Mouse (Mus musculus): ENCODE measurements around the gene Rxfp3. TPM values are rescaled to one million over a fixed set of nuclear protein-coding genes. Genes with fewer than 3 reads are reported as not detected.
A peak's percentile ranks its signal among the peaks of the same experiment; 100 is the strongest.

Rxfp3 gene
- polyA plus RNA-seq (2015; fragmentation: Nextera tagmentation; extraction: Ambion mirVana), result 0.05 TPM in 1 of 2 replicates, not detected in the other

- H3K36me3 ChIP-seq (ENCODE audit: insufficient read depth, low read length), result no peaks in the 10 kb centered on the region
- 4% methylated on average over 16 of the region's 16 CpGs for WGBS
- H3K4me2 ChIP-seq (replicated peaks; ENCODE audit: low read depth, low read length), result peak within 1 kb of the TSS; percentile 49
- H3K4me3 ChIP-seq (ENCODE audit: low read depth, low read length), result peak within 1 kb of the TSS; percentile 38
- DNase-seq (ENCODE audit: low spot score), result no peak
- ATAC-seq, result no peak
- no peak within 1 kb of the TSS for H3K9ac ChIP-seq (replicated peaks; ENCODE audit: low read depth)
- H3K27me3 ChIP-seq (replicated peaks; ENCODE audit: insufficient read depth, low read length), result peaks cover 40% of the 10 kb centered on the region
- TF ChIP-seq CTCF (IDR thresholded peaks at IDR 0.05) (no peak), EP300 (IDR thresholded peaks at IDR 0.05) (no peak)
- H3K4me1 ChIP-seq (ENCODE audit: insufficient read depth, low read depth, low read length), result no peaks in the 10 kb centered on the region
- H3K9me3 ChIP-seq (ENCODE audit: low read length), result no peaks in the 10 kb centered on the region
- no peak within 1 kb of the TSS for H3K27ac ChIP-seq (ENCODE audit: low read length)
Measured at GRCm38 (mm10) chr15:11037711-11038110, at the start of gene Rxfp3. Rxfp3 (minus strand) TSS chr15:11037991.

GRCm38 (mm10) chr15:11084993-11085365, 47.2 kb upstream of the Rxfp3 start:
- ATAC-seq, result peak; percentile 46
- 43% methylated on average over 1 of the region's 1 CpGs for WGBS

GRCm38 (mm10) chr15:11084241-11084992, 46.6 kb upstream of the Rxfp3 start:
- 23% methylated on average over 9 of the region's 9 CpGs for WGBS
- Histone ChIP-seq H3K36me3 (ENCODE audit: insufficient read depth, low read length) (no peaks in the 10 kb centered on the region), H3K9ac (replicated peaks; ENCODE audit: low read depth) (no peak overlapping the region), H3K4me1 (ENCODE audit: insufficient read depth, low read depth, low read length) (no peaks in the 10 kb centered on the region), H3K27me3 (replicated peaks; ENCODE audit: insufficient read depth, low read length) (no peaks in the 10 kb centered on the region), H3K4me3 (ENCODE audit: low read depth, low read length) (no peak overlapping the region), H3K9me3 (ENCODE audit: low read length) (no peaks in the 10 kb centered on the region), H3K27ac (ENCODE audit: low read length) (no peak overlapping the region), H3K4me2 (replicated peaks; ENCODE audit: low read depth, low read length) (no peak overlapping the region)
- TF ChIP-seq CTCF (IDR thresholded peaks at IDR 0.05), result no peak
- no peak for TF ChIP-seq EP300 (IDR thresholded peaks at IDR 0.05)
- ATAC-seq (no peak), DNase-seq (ENCODE audit: low spot score) (no peak)

More at GRCm38 (mm10) chr15:11084993-11085365, 47.2 kb upstream of the Rxfp3 start:
- no peaks in the 10 kb centered on the region for H3K27me3 ChIP-seq (replicated peaks; ENCODE audit: insufficient read depth, low read length)
- no peak for DNase-seq (ENCODE audit: low spot score)
- H3K4me1 ChIP-seq (ENCODE audit: insufficient read depth, low read depth, low read length), result no peaks in the 10 kb centered on the region
- no peak overlapping the region for H3K4me3 ChIP-seq (ENCODE audit: low read depth, low read length)
- TF ChIP-seq CTCF (IDR thresholded peaks at IDR 0.05) (no peak), EP300 (IDR thresholded peaks at IDR 0.05) (no peak)
- no peaks in the 10 kb centered on the region for H3K36me3 ChIP-seq (ENCODE audit: insufficient read depth, low read length)
- no peaks in the 10 kb centered on the region for H3K9me3 ChIP-seq (ENCODE audit: low read length)
- H3K27ac ChIP-seq (ENCODE audit: low read length), result no peak overlapping the region
- H3K4me2 ChIP-seq (replicated peaks; ENCODE audit: low read depth, low read length), result no peak overlapping the region
- no peak overlapping the region for H3K9ac ChIP-seq (replicated peaks; ENCODE audit: low read depth)

- Histone ChIP-seq H3K9ac (replicated peaks; ENCODE audit: low read depth) (no peak overlapping the region), H3K27me3 (replicated peaks; ENCODE audit: insufficient read depth, low read length) (no peaks in the 10 kb centered on the region), H3K4me1 (ENCODE audit: insufficient read depth, low read depth, low read length) (no peaks in the 10 kb centered on the region), H3K4me3 (ENCODE audit: low read depth, low read length) (no peak overlapping the region), H3K27ac (ENCODE audit: low read length) (no peak overlapping the region), H3K36me3 (ENCODE audit: insufficient read depth, low read length) (no peaks in the 10 kb centered on the region), H3K9me3 (ENCODE audit: low read length) (no peaks in the 10 kb centered on the region), H3K4me2 (replicated peaks; ENCODE audit: low read depth, low read length) (no peak overlapping the region)
- TF ChIP-seq EP300 (IDR thresholded peaks at IDR 0.05), result no peak
- no peak for TF ChIP-seq CTCF (IDR thresholded peaks at IDR 0.05)
- 91% methylated on average over 3 of the region's 3 CpGs for WGBS
- no peak for DNase-seq (ENCODE audit: low spot score)
- no peak for ATAC-seq
Measured at GRCm38 (mm10) chr15:11083678-11084077, 45.9 kb upstream of the Rxfp3 start.

GRCm38 (mm10) chr15:11082961-11083569, 45.3 kb upstream of the Rxfp3 start:
- TF ChIP-seq EP300 (IDR thresholded peaks at IDR 0.05), result no peak
- TF ChIP-seq CTCF (IDR thresholded peaks at IDR 0.05), result no peak
- 56% methylated on average over 8 of the region's 8 CpGs for WGBS
- Histone ChIP-seq H3K4me3 (ENCODE audit: low read depth, low read length) (no peak overlapping the region), H3K27ac (ENCODE audit: low read length) (no peak overlapping the region), H3K4me2 (replicated peaks; ENCODE audit: low read depth, low read length) (no peak overlapping the region), H3K27me3 (replicated peaks; ENCODE audit: insufficient read depth, low read length) (no peaks in the 10 kb centered on the region), H3K9ac (replicated peaks; ENCODE audit: low read depth) (no peak overlapping the region), H3K4me1 (ENCODE audit: insufficient read depth, low read depth, low read length) (no peaks in the 10 kb centered on the region), H3K36me3 (ENCODE audit: insufficient read depth, low read length) (no peaks in the 10 kb centered on the region), H3K9me3 (ENCODE audit: low read length) (no peaks in the 10 kb centered on the region)
- ATAC-seq, result no peak
- DNase-seq (ENCODE audit: low spot score), result no peak

GRCm38 (mm10) chr15:11075726-11076361, 38.1 kb upstream of the Rxfp3 start:
- Histone ChIP-seq H3K27me3 (replicated peaks; ENCODE audit: insufficient read depth, low read length) (no peaks in the 10 kb centered on the region), H3K9me3 (ENCODE audit: low read length) (no peaks in the 10 kb centered on the region), H3K4me2 (replicated peaks; ENCODE audit: low read depth, low read length) (no peak overlapping the region), H3K36me3 (ENCODE audit: insufficient read depth, low read length) (no peaks in the 10 kb centered on the region), H3K27ac (ENCODE audit: low read length) (no peak overlapping the region), H3K9ac (replicated peaks; ENCODE audit: low read depth) (no peak overlapping the region), H3K4me3 (ENCODE audit: low read depth, low read length) (no peak overlapping the region), H3K4me1 (ENCODE audit: insufficient read depth, low read depth, low read length) (no peaks in the 10 kb centered on the region)
- ATAC-seq (no peak), DNase-seq (ENCODE audit: low spot score) (no peak)
- 77% methylated on average over 3 of the region's 3 CpGs for whole genome bisulfite sequencing
- no peak for TF ChIP-seq EP300 (IDR thresholded peaks at IDR 0.05)
- no peak for TF ChIP-seq CTCF (IDR thresholded peaks at IDR 0.05)
